Mouse (Mus musculus) brain, embryonic 14.5 days (tissue): ENCODE measurements around the gene Stxbp6. TPM values are rescaled to one million over a fixed set of nuclear protein-coding genes. Genes with fewer than 3 reads are reported as not detected.
A peak's percentile ranks its signal among the peaks of the same experiment; 100 is the strongest.

Experiments
- DNase-seq: peaks from one replicate; pipeline ENCODE4 v3.0.0-alpha.2; 2011; ENCODE audit warnings: low read depth
- CTCF ChIP-seq: fragments of 200-500 bp; IDR thresholded peaks from 2 replicates; pipeline ENCODE4 v1.5.1; 2012; ENCODE audit warnings: inconsistent platforms, mild to moderate bottlenecking, moderate library complexity, borderline replicate concordance; ENCODE audit not compliant: insufficient read depth, insufficient read length; ENCODE audit errors: extremely low read depth
- POLR2A ChIP-seq: fragments of 200-500 bp; IDR thresholded peaks from 2 replicates; pipeline ENCODE4 v1.6.1; 2012; ENCODE audit warnings: mild to moderate bottlenecking, inconsistent platforms, borderline replicate concordance; ENCODE audit not compliant: poor library complexity, insufficient read depth, insufficient read length, severe bottlenecking; ENCODE audit errors: extremely low read depth
- polyA plus RNA-seq: library from polyadenylated mRNA; depleted of rRNA; stranded (reverse); fragments of >200 nt; gene quantifications from 2 replicates; pipeline ENCODE4 v1.2.3, GENCODE M21; 2012

Gene Stxbp6
- polyA plus RNA-seq, 1 experiment, result 11.0 TPM

DNA sequence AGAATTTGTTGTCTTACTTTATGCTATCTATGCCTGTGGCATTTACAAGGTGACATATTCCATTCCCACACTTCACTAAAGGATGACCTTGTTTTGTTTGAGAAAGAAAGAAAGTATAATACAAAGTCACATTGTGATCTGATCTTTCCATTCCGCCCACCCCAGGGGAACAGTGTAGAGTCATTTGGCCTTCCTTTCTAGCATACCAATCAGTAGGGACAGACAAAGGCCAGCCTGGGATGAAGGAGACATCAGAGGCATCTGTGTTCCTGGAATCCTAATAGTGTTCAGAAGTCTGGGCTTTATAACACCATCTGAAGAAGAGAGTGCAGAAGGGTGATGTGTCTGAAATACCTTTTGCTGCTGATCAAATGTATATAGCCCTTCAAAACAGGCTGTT is 178.0 kb downstream of the Stxbp6 start:
- DNase-seq, result peak; percentile 37
- TF ChIP-seq POLR2A (no peak), CTCF (no peak)

DNA sequence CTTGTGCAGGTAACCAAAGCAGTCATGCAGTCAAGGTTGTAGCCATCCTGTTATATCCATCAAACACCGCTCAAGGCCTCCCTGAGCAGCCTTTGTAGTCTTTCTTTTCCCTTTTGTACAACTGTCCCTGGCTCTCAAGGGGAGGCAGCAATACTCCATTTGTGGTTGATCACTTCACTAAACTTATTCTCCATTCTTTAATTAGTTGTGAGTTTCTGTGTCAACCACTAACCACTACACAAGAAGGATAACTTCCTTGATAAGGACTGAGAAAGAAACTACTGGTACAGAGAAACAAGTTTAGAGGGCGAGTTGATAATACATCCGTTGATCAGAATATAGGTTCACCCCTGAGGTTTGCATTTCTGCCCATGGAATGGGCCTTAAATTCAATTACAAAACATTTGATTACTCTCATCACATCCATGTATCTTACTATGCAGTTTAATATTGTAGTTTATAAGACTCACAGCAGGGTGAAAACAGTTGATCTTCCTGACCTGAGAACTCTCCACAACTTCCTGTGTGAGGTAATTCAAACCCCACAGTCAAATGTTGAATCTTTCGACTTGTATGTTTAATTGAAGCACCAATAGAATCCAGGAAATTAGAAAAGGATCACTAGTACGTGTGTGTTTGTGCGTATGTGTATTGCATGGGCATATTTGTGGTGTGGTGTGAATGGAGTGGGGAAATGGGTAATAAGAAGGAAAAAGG is 184.7 kb downstream of the Stxbp6 start:
- TF ChIP-seq POLR2A, result no peak
- TF ChIP-seq CTCF, result no peak
- no peak for DNase-seq

DNA sequence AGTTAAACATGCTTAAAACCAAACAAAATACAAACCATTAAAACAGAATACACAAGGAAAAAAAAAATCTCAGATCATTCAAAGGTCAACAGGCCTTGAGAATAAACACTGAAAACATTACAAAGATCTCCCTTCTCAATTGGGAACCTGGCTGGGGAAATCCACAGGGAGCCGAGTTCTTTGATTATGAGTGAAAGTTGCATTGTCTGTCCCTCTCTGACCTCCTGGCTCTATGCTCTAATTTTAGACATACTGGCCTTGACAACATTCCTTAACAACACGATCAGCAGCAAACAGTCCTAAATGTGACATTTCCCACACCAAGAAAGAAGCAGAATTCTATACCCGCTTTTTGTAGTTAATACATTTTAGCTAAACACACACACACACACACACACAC is 187.7 kb downstream of the Stxbp6 start:
- no peak for DNase-seq

DNA sequence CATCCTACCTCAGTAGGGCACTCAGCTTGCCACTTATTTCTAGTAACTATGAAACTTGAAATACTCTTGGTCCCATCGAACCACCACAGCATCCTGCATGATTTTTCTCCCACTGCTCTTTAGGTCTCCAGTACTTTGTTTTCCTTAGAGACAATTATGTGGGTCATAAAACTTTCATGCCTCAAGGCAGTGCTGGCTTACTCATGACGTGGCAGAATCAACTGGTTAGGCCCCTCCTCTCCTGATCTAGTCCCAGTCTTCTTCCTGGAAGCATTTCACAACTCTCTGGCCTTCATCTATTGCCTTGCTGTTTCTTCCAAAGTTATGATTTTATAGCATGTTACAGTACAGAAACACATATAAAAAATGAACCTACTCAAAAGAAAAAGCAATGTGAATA is 201.8 kb downstream of the Stxbp6 start:
- no peak for DNase-seq
- TF ChIP-seq POLR2A, result no peak
- no peak for TF ChIP-seq CTCF

More for the DNA sequence above, 187.7 kb downstream of the Stxbp6 start:
- TF ChIP-seq CTCF (no peak), POLR2A (no peak)

DNA sequence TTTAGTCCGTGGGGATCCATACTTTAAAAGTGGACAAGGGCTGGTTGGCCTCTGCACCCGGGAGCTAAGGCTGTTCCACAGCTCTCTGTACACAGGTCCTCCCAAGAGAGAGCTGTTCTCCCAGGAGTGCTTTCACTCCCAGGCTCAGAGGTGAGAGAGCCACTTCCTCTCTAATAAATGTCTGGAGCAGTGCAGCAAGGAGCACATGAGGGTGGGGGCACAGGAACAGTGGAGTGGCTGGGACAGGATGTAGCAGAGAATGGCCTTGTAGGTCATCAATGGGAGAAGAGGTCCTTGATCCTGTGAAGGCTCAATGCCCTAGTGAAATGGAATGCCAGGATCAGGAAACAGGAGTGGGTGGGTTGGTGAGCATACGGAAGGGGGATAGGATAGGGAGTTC is 209.1 kb downstream of the Stxbp6 start:
- no peak for TF ChIP-seq POLR2A
- TF ChIP-seq CTCF, result no peak
- DNase-seq, result no peak

DNA sequence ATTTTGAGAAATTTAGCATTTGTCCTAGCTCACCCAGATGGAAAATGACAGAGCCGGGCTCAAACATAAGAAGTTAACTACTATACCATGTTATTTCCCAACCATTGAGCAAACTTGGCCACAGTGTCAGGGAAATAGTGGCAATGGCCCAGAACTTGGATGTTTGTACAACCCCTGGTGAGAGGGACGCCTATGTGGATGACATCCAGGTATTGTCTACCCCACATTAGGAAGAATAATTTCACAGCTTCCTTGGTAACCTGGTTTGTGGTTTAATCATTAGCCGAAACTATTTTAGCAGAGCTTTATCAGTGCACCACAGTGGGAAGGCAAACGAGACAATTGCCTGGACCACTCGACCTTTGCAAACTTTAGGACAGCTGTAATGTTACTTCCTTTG is 215.1 kb downstream of the Stxbp6 start:
- TF ChIP-seq CTCF, result no peak
- no peak for TF ChIP-seq POLR2A
- DNase-seq, result no peak

DNA sequence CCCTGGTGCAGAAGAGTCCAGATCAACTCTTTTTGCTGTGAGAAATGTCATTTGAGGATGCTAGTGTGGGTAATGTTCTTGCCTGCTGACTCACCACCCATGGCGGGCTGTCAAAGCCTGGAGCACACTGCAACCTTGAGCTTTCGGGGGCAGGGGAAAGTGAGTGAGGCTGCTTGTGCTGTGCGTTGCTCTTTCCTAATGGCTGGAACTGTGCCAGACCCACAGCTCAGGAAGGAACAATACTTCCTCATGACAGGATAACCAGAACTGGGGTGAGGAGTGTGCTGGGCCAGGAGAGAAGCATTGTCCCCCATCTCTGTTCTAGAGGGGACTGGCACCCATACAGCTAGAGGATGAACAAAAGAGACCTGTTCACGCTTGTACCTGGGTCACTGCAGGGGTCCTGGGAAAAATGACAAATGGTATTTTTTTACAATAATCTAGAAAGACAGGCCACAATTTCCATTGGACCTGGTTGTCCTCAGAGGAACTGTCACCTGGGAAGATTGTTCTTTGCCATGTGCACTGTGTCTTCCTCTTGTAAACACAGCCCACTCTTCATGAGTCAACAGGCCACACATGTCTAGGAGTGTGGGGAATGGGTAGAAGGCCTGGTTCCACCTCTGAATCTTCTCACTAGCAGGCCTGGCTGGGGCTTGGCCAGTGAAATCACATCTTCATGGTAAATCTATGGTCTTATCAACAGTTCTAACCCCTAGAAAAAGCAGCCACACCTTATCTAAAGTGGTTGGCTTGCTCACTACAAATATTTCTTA is 216.2 kb downstream of the Stxbp6 start:
- TF ChIP-seq POLR2A, result no peak
- peak; percentile 81 for DNase-seq

DNA sequence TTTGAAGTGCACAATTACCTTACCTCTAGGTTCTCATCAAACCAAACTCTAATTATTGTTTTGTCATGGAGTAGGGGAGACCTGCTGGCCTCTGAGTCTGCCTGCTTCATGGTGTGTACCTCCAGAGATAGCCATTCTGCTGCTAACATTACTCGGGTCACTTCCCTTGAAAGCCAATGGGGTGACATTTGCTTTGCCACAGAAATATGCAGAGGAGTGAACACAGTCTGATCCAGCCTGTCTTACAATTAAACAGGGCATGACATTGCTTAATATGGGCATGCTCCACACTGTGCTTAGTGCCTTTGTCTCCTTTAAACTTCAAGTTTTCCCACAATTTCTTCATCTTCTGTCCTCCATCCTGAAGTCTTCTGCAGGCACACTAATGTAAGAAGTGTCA is 222.5 kb downstream of the Stxbp6 start:
- TF ChIP-seq POLR2A (no peak), CTCF (no peak)
- no peak for DNase-seq

DNA sequence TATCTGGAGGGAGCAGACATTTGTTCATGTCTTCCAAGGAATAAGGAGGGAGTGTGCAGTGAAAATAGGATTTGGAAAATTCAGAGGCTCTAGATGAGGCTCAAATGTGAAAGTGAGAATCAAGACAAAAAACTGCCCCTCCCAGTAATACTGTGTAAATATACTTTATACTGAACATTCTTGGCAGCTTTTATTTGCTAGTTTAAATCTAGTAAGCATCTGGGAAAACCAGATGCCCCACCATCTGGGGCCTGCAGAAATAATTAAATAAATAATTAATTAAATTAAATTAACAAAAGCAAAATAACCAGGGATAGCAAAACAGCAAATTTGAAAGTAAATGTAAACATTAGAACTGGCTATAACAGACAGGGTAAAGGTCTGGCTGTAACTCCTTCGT is 224.0 kb downstream of the Stxbp6 start:
- DNase-seq, result peak; percentile 53
- TF ChIP-seq CTCF (no peak), POLR2A (no peak)

DNA sequence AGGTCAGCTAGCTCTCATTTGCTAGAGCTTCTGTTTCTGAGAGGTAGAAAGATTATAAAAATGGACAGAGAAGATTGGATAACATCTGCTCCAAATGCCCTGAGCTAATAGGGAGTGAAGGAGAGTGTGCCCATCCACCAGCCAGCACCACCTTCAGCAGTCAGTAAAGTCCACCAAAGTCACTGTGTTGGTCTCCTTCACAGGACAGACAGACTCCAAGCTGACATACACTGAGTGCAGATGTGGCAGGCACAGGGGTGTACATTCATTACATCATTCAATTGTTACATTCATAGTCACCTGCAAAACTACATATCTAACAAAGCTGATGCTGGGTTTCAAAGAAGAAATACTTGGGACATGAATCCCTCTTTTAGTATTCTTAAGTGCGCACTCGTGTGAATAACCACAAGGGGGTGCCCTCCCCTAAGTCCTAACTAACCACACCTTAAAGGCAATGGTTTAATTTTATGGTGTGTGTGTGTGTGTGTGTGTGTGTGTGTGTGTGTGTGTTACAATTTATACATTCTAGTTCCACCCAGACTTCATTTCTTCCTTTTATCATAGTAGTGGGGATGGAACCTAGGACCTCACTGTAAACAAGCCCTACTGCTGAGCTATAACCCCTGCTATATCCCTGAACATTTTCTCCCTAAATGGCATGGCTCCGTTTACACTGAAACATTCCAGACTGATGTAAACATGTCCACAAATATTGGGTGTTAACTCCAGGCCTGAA is 225.9 kb downstream of the Stxbp6 start:
- peak; percentile 86 for DNase-seq
- peak; percentile 65; the same call in 1 of the 2 replicates for TF ChIP-seq CTCF
- TF ChIP-seq POLR2A, result no peak

DNA sequence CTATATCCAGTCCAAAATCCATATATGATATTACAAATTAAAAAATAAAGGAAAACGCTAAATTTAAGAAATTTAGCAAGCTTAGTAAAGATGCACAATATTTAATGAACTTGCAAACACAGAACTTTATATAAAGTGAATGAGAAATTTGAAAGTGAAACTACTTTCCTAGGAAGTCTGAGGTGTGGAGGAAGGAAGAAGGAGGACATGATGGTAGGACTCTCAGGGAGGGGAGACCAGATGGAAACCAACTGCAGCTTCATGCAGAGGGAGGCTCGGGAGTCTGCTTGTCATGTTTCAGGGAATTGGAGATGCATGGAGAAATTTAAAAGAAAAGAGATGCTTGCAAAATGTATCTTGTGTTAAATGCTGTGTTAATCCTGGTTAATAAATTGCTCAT is 233.9 kb downstream of the Stxbp6 start:
- peak; percentile 35 for DNase-seq
- no peak for TF ChIP-seq CTCF
- TF ChIP-seq POLR2A, result no peak
